Comparison of ENCODE assay signal across 14 mouse cellular contexts in genomic region chr13:93399710-93400216, GRCm38 (mm10).
DNase-seq lines count a peak whose midpoint lies in the region; ATAC-seq lines count a peak whose summit lies in the region.
"Had no signal": no experiment of that assay in that cellular context is flagged by ENCODE, and none has a peak within 500 bp of the region (broad histone marks: within the 10 kb centered on the region; RNA-seq: fewer than 3 reads in every experiment).

No protein-coding gene starts in this region.

- no peak overlapping the region for H3K4me3 ChIP-seq in heart, embryonic 14.5 days (ENCODE audit: control insufficient read depth in 1 of 2, insufficient read depth in 1 of 2, low read depth in 1 of 2, low read length in 2 of 2)
- no peak overlapping the region for H3K4me3 ChIP-seq in forebrain, embryonic 14.5 days (ENCODE audit: low read depth, low read length)
- H3K4me3 ChIP-seq: erythroblast, embryonic 14.5 days; hindbrain, embryonic 15.5 days; limb, embryonic 12.5 days; myocyte had no signal

- 26% methylated on average over 5 of the region's 5 CpGs for WGBS in heart, embryonic 14.5 days
- WGBS in forebrain, embryonic 14.5 days, result 88% methylated on average over 5 of the region's 5 CpGs

- peak overlapping the region; percentile 37; the same call in 1 of the 2 replicates for H3K4me2 ChIP-seq in heart, embryonic 14.5 days (ENCODE audit: low read length)
- no peak overlapping the region for H3K4me2 ChIP-seq in forebrain, embryonic 14.5 days (ENCODE audit: low read length)
- H3K4me2 ChIP-seq: hindbrain, embryonic 15.5 days; limb, embryonic 12.5 days had no signal

- peaks cover 6% of the 10 kb centered on the region for H3K9me3 ChIP-seq in heart, embryonic 14.5 days (ENCODE audit: control insufficient read depth, low read length)
- H3K9me3 ChIP-seq in forebrain, embryonic 14.5 days (replicated peaks; ENCODE audit: control insufficient read depth, low read length), result 0 out of 2 replicates have a peak, but pooled peaks cover 4% of the 10 kb centered on the region
- H3K9me3 ChIP-seq: hindbrain, embryonic 15.5 days; limb, embryonic 12.5 days had no signal

- peaks cover 0 to 16% of the 10 kb centered on the region in 2 experiments; a peak in 2 of 4 replicates for H3K4me1 ChIP-seq in heart, embryonic 14.5 days (ENCODE audit: control insufficient read depth in 2 of 2, insufficient read depth in 2 of 2, low read length in 2 of 2)
- H3K4me1 ChIP-seq in forebrain, embryonic 14.5 days (ENCODE audit: control insufficient read depth, insufficient read depth, low read length), result no peaks in the 10 kb centered on the region
- H3K4me1 ChIP-seq: hindbrain, embryonic 15.5 days; limb, embryonic 12.5 days had no signal

- no peaks in the 10 kb centered on the region for H3K27me3 ChIP-seq in heart, embryonic 14.5 days (ENCODE audit: control insufficient read depth, insufficient read depth, low read length)
- H3K27me3 ChIP-seq in forebrain, embryonic 14.5 days (replicated peaks; ENCODE audit: control insufficient read depth, insufficient read depth, low read length), result no peaks in the 10 kb centered on the region
- H3K27me3 ChIP-seq: hindbrain, embryonic 15.5 days; limb, embryonic 12.5 days had no signal

- DNase-seq in frontal cortex, adult 2 months (ENCODE audit: extremely low spot score in 1 of 2, low spot score in 1 of 2), result peak; percentile 34 to 53
- DNase-seq in frontal cortex, postnatal 10 days (ENCODE audit: low spot score in 2 of 2), result no peak
- DNase-seq in right cerebral cortex, adult 18-20 months, result peak; percentile 36
- DNase-seq in right cerebral cortex, postnatal 25 days, result no peak
- DNase-seq in telencephalon, adult 2 months (ENCODE audit: low read depth, low spot score), result peak; percentile 76
- no peak for DNase-seq in kidney, postnatal 14 days
- DNase-seq in forebrain, embryonic 14.5 days (ENCODE audit: low spot score), result no peak
- DNase-seq: adrenal gland, adult 2 months; kidney, postnatal 10 days had no signal

- ATAC-seq in heart, embryonic 14.5 days (ENCODE audit: insufficient number of reproducible peaks, insufficient read depth, low FRiP score, low read depth), result peak; percentile 92
- ATAC-seq in forebrain, embryonic 14.5 days, result no peak

- no peak overlapping the region for H3K9ac ChIP-seq in heart, embryonic 14.5 days (ENCODE audit: low read length)
- no peak overlapping the region for H3K9ac ChIP-seq in forebrain, embryonic 14.5 days (ENCODE audit: low read length)
- H3K9ac ChIP-seq: hindbrain, embryonic 15.5 days; limb, embryonic 12.5 days had no signal

- peaks cover 37% of the 10 kb centered on the region for H3K36me3 ChIP-seq in heart, embryonic 14.5 days (ENCODE audit: control insufficient read depth, insufficient read depth, low read length)
- H3K36me3 ChIP-seq in forebrain, embryonic 14.5 days (ENCODE audit: control insufficient read depth, insufficient read depth, low read length), result peaks cover 11% of the 10 kb centered on the region; the same call in 1 of the 2 replicates

- peak overlapping the region; percentile 94 to 95 for H3K27ac ChIP-seq in heart, embryonic 14.5 days (replicated peaks in 1 of 2; ENCODE audit: control insufficient read depth in 1 of 2, insufficient read depth in 1 of 2, low read depth in 2 of 2, low read length in 2 of 2)
- H3K27ac ChIP-seq in forebrain, embryonic 14.5 days (ENCODE audit: low read depth, low read length), result no peak overlapping the region
- H3K27ac ChIP-seq: hindbrain, embryonic 15.5 days; limb, embryonic 12.5 days had no signal

Comparison
In these comparisons a context has a peak if more than half of its experiments do, and no peak if none do; other contexts are left out.
1. DNase-seq: peak in frontal cortex, adult 2 months (2 of 2), right cerebral cortex, adult 18-20 months (single experiment) and telencephalon, adult 2 months (single experiment); none in frontal cortex, postnatal 10 days (0 of 2), right cerebral cortex, postnatal 25 days (single experiment), kidney, postnatal 14 days (single experiment) and forebrain, embryonic 14.5 days (single experiment).